Mouse (Mus musculus) heart, postnatal 10 days (tissue): ENCODE results near the gene Bmp7. TPM values are rescaled to one million over a fixed set of nuclear protein-coding genes. Genes with fewer than 3 reads are reported as not detected.
A peak's percentile ranks its signal among the peaks of the same experiment; 100 is the strongest.

Experiments used
- DNase-seq, 2 experiments: peaks; one replicate each; pipeline ENCODE4 v3.0.0; 2021
- intact Hi-C: fragments of 180-260 bp; cut with DNase I; formaldehyde crosslinking; loops from one replicate; pipeline ENCODE4 v1.15.1; 2025
- total RNA-seq, 2 experiments: library from RNA; stranded (reverse); gene quantifications; 2 replicates each; pipeline ENCODE4 v1.2.3; 2021

Gene Bmp7
- total RNA-seq, 2 experiments from 2014 or later: 4.0 to 4.6 TPM

GRCm38 (mm10) chr2:172922597-172922996 lies 17.5 kb downstream of the Bmp7 start:
- DNase-seq: no peak
- intact Hi-C loops: no loop called here

- peak; percentile 65 to 68 for DNase-seq
These were observed 26.1 kb downstream of the Bmp7 start for GRCm38 (mm10) chr2:172914018-172914417.

GRCm38 (mm10) chr2:172911715-172912114 lies 28.4 kb downstream of the Bmp7 start:
- peak; percentile 40 to 43 for DNase-seq
- intact Hi-C loops: no loop called here

More at GRCm38 (mm10) chr2:172914018-172914417, 26.1 kb downstream of the Bmp7 start:
- intact Hi-C loops: no loop called here

- intact Hi-C loops: no loop called here
- DNase-seq: peak; percentile 63 to 73
These were observed 29.0 kb downstream of the Bmp7 start for GRCm38 (mm10) chr2:172911157-172911556.

GRCm38 (mm10) chr2:172909463-172909862 lies 30.7 kb downstream of the Bmp7 start:
- intact Hi-C loops: no loop called here
- no peak for DNase-seq

- no peak for DNase-seq
- intact Hi-C loops: no loop called here
These were observed 34.0 kb downstream of the Bmp7 start for GRCm38 (mm10) chr2:172906146-172906545.

- DNase-seq: no peak
- intact Hi-C loops: no loop called here
These were observed 35.1 kb downstream of the Bmp7 start for GRCm38 (mm10) chr2:172905057-172905456.

- intact Hi-C loops: no loop called here
- DNase-seq: no peak
These were observed 35.5 kb downstream of the Bmp7 start for GRCm38 (mm10) chr2:172904614-172905013.

- no peak for DNase-seq
- intact Hi-C loops: no loop called here
These were observed 36.6 kb downstream of the Bmp7 start for GRCm38 (mm10) chr2:172903523-172903922.

- DNase-seq: no peak
- intact Hi-C loops: no loop called here
These were observed 39.0 kb downstream of the Bmp7 start for GRCm38 (mm10) chr2:172900954-172901701.

- DNase-seq: no peak
- intact Hi-C loops: no loop called here
These were observed 50.2 kb downstream of the Bmp7 start for GRCm38 (mm10) chr2:172889756-172890443.

GRCm38 (mm10) chr2:172889222-172889621 lies 50.9 kb downstream of the Bmp7 start:
- intact Hi-C loops: no loop called here
- DNase-seq: no peak

GRCm38 (mm10) chr2:172888147-172888546 lies 52.0 kb downstream of the Bmp7 start:
- no peak for DNase-seq
- intact Hi-C loops: no loop called here

GRCm38 (mm10) chr2:172885861-172886260 lies 54.3 kb downstream of the Bmp7 start:
- DNase-seq: no peak
- intact Hi-C loops: no loop called here

- intact Hi-C loops: no loop called here
- no peak for DNase-seq
These were observed 55.5 kb downstream of the Bmp7 start for GRCm38 (mm10) chr2:172884584-172884983.

GRCm38 (mm10) chr2:172875201-172875600 lies 64.9 kb downstream of the Bmp7 start:
- no peak for DNase-seq
- intact Hi-C loops: no loop called here

GRCm38 (mm10) chr2:172866356-172866755 lies 73.8 kb downstream of the Bmp7 start:
- DNase-seq: no peak
- intact Hi-C loops: no loop called here

- intact Hi-C loops: no loop called here
- no peak for DNase-seq
These were observed 75.0 kb downstream of the Bmp7 start for GRCm38 (mm10) chr2:172865165-172865564.

GRCm38 (mm10) chr2:172864566-172864965 lies 75.6 kb downstream of the Bmp7 start:
- DNase-seq: no peak
- intact Hi-C loops: loop anchor here (5.0 kb wide), 1 partner anchor 73 kb away; no protein-coding TSS in a partner anchor

- no peak for DNase-seq
- intact Hi-C loops: loop anchor here (5.0 kb wide), 1 partner anchor 74 kb away; no protein-coding TSS in a partner anchor
These were observed 76.7 kb downstream of the Bmp7 start for GRCm38 (mm10) chr2:172863469-172863856.

- DNase-seq: peak; percentile 50 to 55
- intact Hi-C loops: loop anchor here (5.0 kb wide), 1 partner anchor 74 kb away; no protein-coding TSS in a partner anchor
These were observed 77.2 kb downstream of the Bmp7 start for GRCm38 (mm10) chr2:172862850-172863468.
